Mouse (Mus musculus) kidney, embryonic 15.5 days (tissue): ENCODE results near the gene Slc29a2. TPM values are rescaled to one million over a fixed set of nuclear protein-coding genes. Genes with fewer than 3 reads are reported as not detected.

Source experiments
- ATAC-seq: fragments of 200-750 bp; cut with Nextera tagmentation; replicated peaks from 2 replicates; pipeline ENCODE4 v1.8.0; 2017; ENCODE audit warnings: moderate TSS enrichment; ENCODE audit not compliant: low FRiP score
- H3K27ac ChIP-seq: fragments of 300-500 bp; sonication (generic); 2 replicates; pipeline ENCODE4 v1.5.1; 2015; ENCODE audit warnings: mild to moderate bottlenecking, inconsistent platforms
- H3K27me3 ChIP-seq: fragments of 300-500 bp; sonication (generic); 2 replicates; pipeline ENCODE4 v1.6.1; 2015; ENCODE audit warnings: inconsistent platforms
- H3K36me3 ChIP-seq: fragments of 300-500 bp; sonication (generic); 2 replicates; pipeline ENCODE4 v1.6.1; 2015; ENCODE audit warnings: inconsistent platforms
- H3K4me1 ChIP-seq: fragments of 300-500 bp; sonication (generic); 2 replicates; pipeline ENCODE4 v1.6.1; 2015; ENCODE audit warnings: inconsistent platforms
- H3K4me2 ChIP-seq: fragments of 300-500 bp; sonication (generic); 2 replicates; pipeline ENCODE4 v1.6.1; 2015; ENCODE audit warnings: moderate library complexity, mild to moderate bottlenecking, inconsistent platforms
- H3K4me3 ChIP-seq: fragments of 300-500 bp; sonication (generic); replicated peaks from 2 replicates; pipeline ENCODE4 v1.5.1; 2015; ENCODE audit warnings: mild to moderate bottlenecking, inconsistent platforms
- H3K9ac ChIP-seq: fragments of 300-500 bp; sonication (generic); 2 replicates; pipeline ENCODE4 v1.6.1; 2015; ENCODE audit warnings: mild to moderate bottlenecking, inconsistent platforms
- H3K9me3 ChIP-seq: fragments of 300-500 bp; sonication (generic); replicated peaks from 2 replicates; pipeline ENCODE4 v1.6.1; 2016; ENCODE audit warnings: inconsistent platforms
- WGBS: fragments of 180-500 bp; shearing (Covaris S2); methylation state at CpG from one replicate; pipeline ENCODE4 v1.1.7; 2015; ENCODE audit warnings: mixed read lengths; 5-methylcytosine and 5-hydroxymethylcytosine counted together
- polyA plus RNA-seq: library from polyadenylated mRNA; unstranded; fragments of >200 nt; fragmentation: Nextera tagmentation; extraction: Ambion mirVana; gene quantifications from 2 replicates; pipeline ENCODE4 v1.2.1, GENCODE M21; 2015

The Slc29a2 gene
- polyA plus RNA-seq, result 6.0 and 7.0 TPM in 2 replicates

DNA sequence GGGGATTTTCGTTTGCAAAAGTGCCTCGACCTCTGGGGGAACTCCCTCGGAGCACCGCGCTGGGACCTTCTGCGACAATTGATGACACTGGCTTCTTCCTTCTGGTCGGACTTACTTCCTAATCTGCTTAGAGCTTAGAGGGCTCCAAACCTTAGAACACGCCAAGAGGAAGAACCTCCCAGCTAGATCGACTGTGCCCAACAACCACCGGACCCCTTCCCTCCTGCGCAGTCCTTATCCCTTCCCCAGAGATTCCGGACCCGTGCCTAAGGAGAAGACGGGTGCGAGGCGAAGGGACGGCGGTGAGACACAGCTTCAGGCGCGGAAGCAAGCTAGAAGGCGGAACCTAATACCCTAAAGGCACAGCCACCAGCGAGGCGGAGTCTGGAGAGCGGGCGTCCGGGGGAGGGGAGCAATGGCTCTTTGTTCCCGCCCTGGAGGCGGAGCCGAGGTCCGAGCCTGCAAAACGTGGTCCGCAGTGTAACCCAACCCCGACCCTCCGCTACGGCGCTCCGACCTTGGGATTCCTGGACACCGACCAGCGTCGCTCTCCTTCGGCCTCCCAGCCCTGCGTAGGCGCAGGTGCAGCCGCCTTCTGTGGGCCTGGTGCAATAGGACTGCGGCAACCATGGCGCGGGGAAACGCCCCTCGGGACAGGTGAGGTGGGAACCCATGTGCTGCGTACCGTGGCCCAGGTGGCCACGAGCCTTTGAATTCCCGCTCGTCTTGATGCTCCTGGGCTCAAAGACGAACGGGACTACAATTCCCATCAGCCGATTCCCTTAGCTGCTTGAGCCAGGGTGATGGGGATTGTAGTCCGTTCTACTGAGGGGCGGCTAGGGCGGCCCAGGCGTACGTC, at the start of gene Slc29a2:
Gene Slc29a2, plus strand, starts transcription at position 240 of the 859 bp plus-strand sequence.
- Histone ChIP-seq H3K4me3 (peak within 1 kb of the TSS; percentile 61), H3K36me3 (peaks cover 18% of the 10 kb centered on the region), H3K4me2 (peak within 1 kb of the TSS; percentile 81), H3K27me3 (no peaks in the 10 kb centered on the region), H3K4me1 (peaks cover 15% of the 10 kb centered on the region), H3K9ac (peak within 1 kb of the TSS; percentile 54), H3K27ac (peak within 1 kb of the TSS; percentile 90), H3K9me3 (no peaks in the 10 kb centered on the region)
- peak; percentile 95 for ATAC-seq
- WGBS, result under 1% methylated on average over 62 of the region's 62 CpGs

DNA sequence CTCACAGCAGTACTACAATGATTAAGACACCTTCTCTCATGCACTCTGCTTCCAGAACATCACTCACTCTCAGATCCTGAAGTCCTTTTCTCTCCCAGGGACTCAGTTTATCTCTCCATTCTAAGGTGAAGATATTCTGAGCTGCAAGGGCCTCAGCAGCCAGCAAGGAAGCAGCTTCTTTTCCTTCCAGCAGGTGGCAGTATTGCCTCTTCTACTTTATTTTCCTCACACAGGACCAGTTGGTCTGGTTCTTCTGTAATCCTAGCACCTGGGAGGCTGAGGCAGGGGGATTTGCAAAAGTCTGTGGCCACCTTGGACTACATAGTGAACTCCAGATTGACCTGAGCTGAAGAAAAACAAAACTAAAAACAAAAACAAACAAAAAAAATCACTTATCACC, 41.9 kb upstream of the Slc29a2 start:
- no peaks in the 10 kb centered on the region for H3K4me1 ChIP-seq
- H3K27ac ChIP-seq, result no peak overlapping the region
- ATAC-seq, result no peak
- no peaks in the 10 kb centered on the region for H3K36me3 ChIP-seq
- no peaks in the 10 kb centered on the region for H3K9me3 ChIP-seq
- no peak overlapping the region for H3K4me3 ChIP-seq
- no peak overlapping the region for H3K4me2 ChIP-seq
- peaks cover 39% of the 10 kb centered on the region for H3K27me3 ChIP-seq
- H3K9ac ChIP-seq, result no peak overlapping the region

DNA sequence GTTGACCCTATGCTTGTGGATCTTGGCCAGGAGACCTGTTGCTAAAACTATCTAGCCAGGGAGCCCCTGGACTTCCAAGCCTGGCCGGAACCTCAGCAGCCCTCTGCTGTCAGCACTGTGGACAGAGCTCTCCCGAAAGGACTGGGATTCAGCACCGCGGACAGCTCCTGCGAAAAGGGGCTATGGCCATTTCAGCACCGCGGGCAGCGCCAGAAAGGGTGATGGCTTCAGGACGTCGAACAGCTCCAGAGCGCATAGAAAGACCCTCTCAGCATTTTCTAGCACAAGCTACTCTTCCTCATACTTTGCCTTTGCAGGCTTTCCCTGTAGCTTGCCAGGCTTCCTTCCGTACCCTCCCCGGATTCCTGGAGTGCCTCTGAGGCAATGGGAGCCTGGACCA, 34.6 kb upstream of the Slc29a2 start:
- WGBS, result 4% methylated on average over 13 of the region's 13 CpGs
- H3K4me2 ChIP-seq, result no peak overlapping the region
- H3K27me3 ChIP-seq, result peaks cover 74% of the 10 kb centered on the region
- no peak overlapping the region for H3K27ac ChIP-seq
- 0 out of 2 replicates have a peak, but pooled peaks have one; percentile 56 for ATAC-seq
- H3K9me3 ChIP-seq, result no peaks in the 10 kb centered on the region
- peaks cover 3% of the 10 kb centered on the region for H3K4me1 ChIP-seq
- no peak overlapping the region for H3K9ac ChIP-seq
- no peak overlapping the region for H3K4me3 ChIP-seq
- H3K36me3 ChIP-seq, result no peaks in the 10 kb centered on the region

DNA sequence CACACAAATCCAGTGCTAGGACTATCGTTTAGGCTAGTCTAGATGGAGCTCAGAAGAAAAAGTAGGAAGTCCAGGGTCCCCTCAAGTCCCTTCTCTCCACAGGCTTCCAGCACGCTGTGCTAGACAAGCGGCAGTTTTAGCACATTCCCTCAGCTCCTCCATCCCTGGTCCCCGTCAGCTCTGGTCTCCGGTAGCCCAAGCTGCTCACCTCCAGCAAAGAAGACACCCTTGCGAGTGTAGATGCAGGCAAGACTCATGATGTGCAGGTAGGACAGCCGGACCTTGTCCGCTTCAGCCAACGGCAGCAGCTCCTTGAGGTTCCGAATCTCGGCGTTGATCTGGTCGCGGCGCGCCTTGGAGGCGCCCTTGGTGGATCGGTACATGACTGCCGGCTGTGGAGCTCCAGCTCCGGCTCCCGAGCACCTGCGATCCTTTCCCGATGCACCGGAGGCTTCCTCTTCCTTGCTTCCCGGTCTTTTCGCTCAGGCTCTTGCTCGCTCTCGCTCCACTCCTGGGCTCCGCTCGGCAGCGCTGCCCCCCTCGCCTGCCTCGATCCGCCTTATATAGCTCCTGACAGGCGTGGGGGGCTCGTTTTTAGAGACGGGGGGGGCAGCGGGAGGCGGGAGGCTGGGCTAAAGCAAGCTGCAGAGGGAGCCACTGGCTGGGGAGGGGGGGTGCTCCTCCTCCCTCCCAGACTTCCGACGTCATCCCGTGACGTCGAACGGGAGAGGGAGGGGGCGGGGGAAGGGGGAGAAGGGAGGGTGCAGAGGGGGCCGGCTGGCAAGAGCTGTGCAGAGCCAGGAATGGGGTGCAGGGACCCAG, 34.0 kb upstream of the Slc29a2 start:
- no peaks in the 10 kb centered on the region for H3K9me3 ChIP-seq
- peaks cover 74% of the 10 kb centered on the region for H3K27me3 ChIP-seq
- peaks cover 3% of the 10 kb centered on the region for H3K4me1 ChIP-seq
- no peaks in the 10 kb centered on the region for H3K36me3 ChIP-seq
- no peak overlapping the region for H3K4me3 ChIP-seq
- H3K27ac ChIP-seq, result no peak overlapping the region
- 18% methylated on average over 47 of the region's 47 CpGs for WGBS
- H3K4me2 ChIP-seq, result no peak overlapping the region
- H3K9ac ChIP-seq, result no peak overlapping the region
- no peak for ATAC-seq

DNA sequence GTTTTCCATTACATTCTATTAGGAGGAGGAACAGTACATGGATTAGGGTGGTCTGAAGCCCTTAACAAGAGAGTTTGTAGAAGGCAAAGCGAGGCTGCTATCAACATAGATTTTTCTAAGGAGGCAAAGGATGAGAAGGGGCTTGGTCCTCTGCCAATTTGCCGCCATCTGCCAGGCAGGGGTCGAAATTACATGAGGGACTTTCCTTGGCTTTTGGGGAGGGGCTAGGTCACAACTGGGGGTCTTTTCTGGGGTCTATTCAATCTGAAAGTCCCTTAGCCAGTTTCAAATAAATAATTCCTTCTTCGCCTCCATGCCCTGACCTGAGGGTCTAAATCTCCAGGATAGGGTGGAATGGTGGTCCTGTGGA, 33.4 kb upstream of the Slc29a2 start, which contains the start of gene Npas4:
Gene Npas4, minus strand, starts transcription at position 61 of the 370 bp plus-strand sequence.
- Histone ChIP-seq H3K27me3 (peaks cover 73% of the 10 kb centered on the region), H3K9me3 (no peaks in the 10 kb centered on the region), H3K4me3 (no peak within 1 kb of the TSS), H3K4me1 (peaks cover 3% of the 10 kb centered on the region), H3K9ac (no peak within 1 kb of the TSS), H3K27ac (no peak within 1 kb of the TSS), H3K4me2 (no peak within 1 kb of the TSS; the same call in 1 of the 2 replicates), H3K36me3 (no peaks in the 10 kb centered on the region)
- 16% methylated on average over 4 of the region's 4 CpGs for WGBS
- no peak for ATAC-seq

DNA sequence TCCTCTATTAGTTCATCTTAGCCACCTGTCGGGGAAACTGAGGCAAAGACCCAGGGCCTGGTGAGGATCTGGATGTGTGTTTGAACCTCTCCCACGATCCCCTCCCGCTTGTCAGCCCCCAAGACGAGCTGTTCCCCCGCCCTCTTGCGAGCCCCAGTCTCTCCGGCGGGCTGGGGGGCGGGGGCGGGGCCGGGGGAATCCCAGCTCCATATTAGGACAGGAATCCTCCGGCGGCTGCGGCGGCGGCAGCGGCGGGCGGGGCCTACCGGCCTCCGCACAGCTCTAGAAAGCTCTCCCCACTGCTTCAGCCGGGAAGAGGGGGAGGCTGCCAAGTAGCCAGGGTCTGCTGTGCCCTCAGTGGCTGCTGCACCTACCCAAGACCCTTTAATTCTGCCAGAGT, 32.9 kb upstream of the Slc29a2 start:
- Histone ChIP-seq H3K4me2 (no peak overlapping the region; the same call in 1 of the 2 replicates), H3K36me3 (no peaks in the 10 kb centered on the region), H3K9me3 (no peaks in the 10 kb centered on the region), H3K27ac (no peak overlapping the region), H3K9ac (no peak overlapping the region), H3K4me1 (peaks cover 3% of the 10 kb centered on the region), H3K27me3 (peaks cover 74% of the 10 kb centered on the region), H3K4me3 (no peak overlapping the region)
- WGBS, result under 1% methylated on average over 22 of the region's 22 CpGs
- ATAC-seq, result no peak

DNA sequence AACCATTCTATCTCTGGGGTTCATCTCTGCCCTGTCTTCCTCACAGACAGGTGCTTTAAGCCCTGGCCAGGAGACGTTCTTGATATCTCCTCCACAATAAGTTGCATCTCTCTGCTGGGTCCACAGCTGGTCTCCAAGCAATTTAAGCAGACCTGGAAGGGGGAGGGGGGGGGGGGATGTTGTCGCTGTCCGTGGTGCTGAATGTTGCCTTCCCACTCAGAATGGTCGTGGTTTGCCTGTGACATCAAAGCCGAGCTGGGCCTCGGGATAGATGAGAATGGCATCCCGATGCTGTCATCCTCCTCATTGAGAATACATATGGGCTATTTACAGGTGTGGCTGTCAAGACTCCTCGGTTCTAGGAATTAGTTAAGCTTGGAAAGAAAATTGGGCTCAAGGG, 31.3 kb upstream of the Slc29a2 start:
- peaks cover 3% of the 10 kb centered on the region for H3K4me1 ChIP-seq
- no peaks in the 10 kb centered on the region for H3K9me3 ChIP-seq
- no peak overlapping the region for H3K9ac ChIP-seq
- no peaks in the 10 kb centered on the region for H3K36me3 ChIP-seq
- no peak overlapping the region for H3K27ac ChIP-seq
- no peak overlapping the region for H3K4me3 ChIP-seq
- 14% methylated on average over 8 of the region's 8 CpGs for WGBS
- H3K4me2 ChIP-seq, result no peak overlapping the region
- H3K27me3 ChIP-seq, result peaks cover 78% of the 10 kb centered on the region
- no peak for ATAC-seq

DNA sequence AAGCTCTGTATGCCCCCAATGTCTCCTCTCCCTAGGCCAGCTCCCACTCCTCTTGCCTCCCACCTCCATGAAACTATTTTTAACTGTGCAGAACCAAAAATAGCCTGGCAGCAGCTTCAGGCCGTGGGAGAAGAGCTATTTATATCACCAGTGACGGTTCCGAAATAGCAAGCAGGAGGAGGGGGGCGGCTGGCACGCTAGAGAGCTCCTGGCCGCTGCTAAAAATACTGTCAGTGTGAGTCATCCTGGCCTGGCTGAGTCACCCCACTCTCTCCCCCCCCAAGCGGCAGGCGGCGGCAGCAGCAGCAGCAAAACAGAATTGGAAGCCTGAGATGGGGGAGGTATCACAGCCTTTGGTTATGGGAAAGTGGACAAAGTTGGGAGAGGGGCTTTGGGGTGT, 30.8 kb upstream of the Slc29a2 start:
- peaks cover 78% of the 10 kb centered on the region for H3K27me3 ChIP-seq
- 5% methylated on average over 9 of the region's 9 CpGs for WGBS
- no peak for ATAC-seq

DNA sequence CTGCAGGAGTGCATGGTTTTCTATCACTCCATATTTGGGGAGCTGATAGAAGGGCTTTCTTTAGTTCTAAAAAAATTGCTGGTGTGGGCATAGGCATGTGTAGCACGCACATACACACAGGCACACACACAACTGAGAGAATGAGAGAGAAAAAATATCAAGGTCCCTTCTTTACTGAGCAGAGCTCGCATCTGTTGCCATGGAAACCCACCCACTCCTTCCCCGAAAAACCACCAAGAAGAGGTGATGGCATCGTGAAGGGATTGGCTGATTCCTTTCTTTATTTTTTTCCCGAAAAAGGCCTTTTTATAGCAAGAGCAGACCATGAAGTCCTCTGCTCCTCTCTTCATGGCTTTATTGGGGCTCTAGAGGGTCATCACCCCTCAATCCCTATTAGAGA, 29.6 kb upstream of the Slc29a2 start:
- H3K36me3 ChIP-seq, result no peaks in the 10 kb centered on the region
- H3K4me3 ChIP-seq, result no peak overlapping the region
- no peak for ATAC-seq
- no peak overlapping the region for H3K4me2 ChIP-seq
- peaks cover 3% of the 10 kb centered on the region for H3K4me1 ChIP-seq
- no peak overlapping the region for H3K9ac ChIP-seq
- no peaks in the 10 kb centered on the region for H3K9me3 ChIP-seq
- H3K27ac ChIP-seq, result no peak overlapping the region
- peaks cover 87% of the 10 kb centered on the region for H3K27me3 ChIP-seq
- WGBS, result 63% methylated on average over 5 of the region's 5 CpGs

More for the DNA sequence above, 30.8 kb upstream of the Slc29a2 start:
- Histone ChIP-seq H3K27ac (no peak overlapping the region), H3K36me3 (no peaks in the 10 kb centered on the region), H3K4me2 (no peak overlapping the region), H3K4me1 (peaks cover 3% of the 10 kb centered on the region), H3K9me3 (no peaks in the 10 kb centered on the region), H3K9ac (no peak overlapping the region), H3K4me3 (no peak overlapping the region)

DNA sequence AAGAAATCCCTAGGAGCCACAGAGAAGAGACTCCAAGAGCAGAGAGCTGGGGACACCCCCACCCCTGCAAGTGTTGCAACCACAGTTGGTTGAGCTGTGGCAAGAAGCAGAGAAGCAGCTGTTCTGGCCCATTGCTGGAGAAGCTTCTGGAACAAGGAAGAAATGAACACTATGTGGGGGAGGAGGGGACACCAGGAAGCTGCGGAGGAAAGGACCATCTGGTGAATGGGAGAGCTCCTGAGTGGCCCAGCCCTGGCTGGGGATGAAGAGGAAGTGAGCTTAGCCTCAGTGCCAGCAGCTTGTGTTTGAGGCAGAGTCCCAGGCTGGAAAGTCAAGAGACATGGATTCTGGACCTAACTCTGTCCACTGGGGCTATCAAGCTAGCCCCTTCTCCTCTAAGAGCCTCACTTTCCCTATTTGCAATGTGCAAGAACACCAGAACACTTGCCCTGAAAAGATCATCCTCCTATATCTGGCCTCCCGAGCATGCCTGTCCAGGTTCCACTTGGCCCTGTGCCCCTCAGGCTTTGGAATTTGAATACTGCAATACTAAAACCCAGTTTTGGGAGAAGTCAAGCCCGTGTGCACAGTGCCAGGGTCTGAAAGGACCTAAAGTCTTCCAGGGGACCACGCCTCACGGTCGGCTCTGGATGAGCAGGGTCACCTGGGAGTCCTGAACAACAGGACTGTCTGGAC, 24.1 kb upstream of the Slc29a2 start:
- Histone ChIP-seq H3K36me3 (no peaks in the 10 kb centered on the region), H3K9me3 (no peaks in the 10 kb centered on the region), H3K9ac (no peak overlapping the region), H3K27ac (no peak overlapping the region), H3K4me1 (peaks cover 9% of the 10 kb centered on the region), H3K27me3 (peaks cover 50% of the 10 kb centered on the region), H3K4me3 (no peak overlapping the region), H3K4me2 (no peak overlapping the region)
- WGBS, result 72% methylated on average over 6 of the region's 6 CpGs
- ATAC-seq, result no peak

DNA sequence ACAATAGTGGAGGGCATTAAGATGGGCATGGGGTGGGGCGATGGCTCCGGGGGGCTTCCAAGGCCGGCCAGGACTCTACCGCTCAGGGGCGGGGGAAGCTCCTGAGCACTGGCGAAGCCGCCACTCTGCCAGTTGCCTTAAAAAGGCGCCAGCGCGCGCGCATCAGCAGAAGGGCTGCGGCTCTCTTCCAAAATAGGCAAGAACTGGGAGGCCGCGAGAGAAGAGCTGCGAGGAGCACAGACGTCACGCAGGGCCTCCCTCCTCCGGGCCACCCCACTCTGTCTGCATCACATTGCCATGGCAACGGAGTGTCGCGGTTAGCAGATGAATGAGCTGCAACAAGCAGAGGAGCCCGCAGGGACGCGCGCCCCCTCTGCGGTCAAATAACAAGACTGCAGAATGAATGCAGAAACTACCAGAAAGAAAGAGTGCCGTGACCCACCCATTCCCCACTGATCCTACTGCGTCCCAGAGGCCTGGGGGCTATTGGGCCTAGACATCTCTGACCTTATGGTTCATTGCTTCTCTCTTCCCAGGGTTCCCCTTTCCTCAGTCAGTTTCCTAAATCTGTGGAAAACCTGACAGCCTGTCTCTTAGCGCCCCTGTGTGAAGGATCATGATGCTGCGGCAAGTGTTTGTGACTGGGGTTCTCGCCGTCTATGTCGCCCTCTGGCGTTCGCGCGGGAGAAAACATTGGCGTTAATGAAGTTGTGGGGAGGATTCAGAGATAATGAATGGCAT, 21.8 kb upstream of the Slc29a2 start:
- Histone ChIP-seq H3K9ac (no peak overlapping the region), H3K4me2 (peak overlapping the region; percentile 56), H3K27me3 (peaks cover 32% of the 10 kb centered on the region), H3K36me3 (no peaks in the 10 kb centered on the region), H3K4me3 (peak overlapping the region; percentile 31), H3K27ac (no peak overlapping the region), H3K4me1 (peaks cover 9% of the 10 kb centered on the region), H3K9me3 (no peaks in the 10 kb centered on the region)
- under 1% methylated on average over 39 of the region's 39 CpGs for WGBS
- ATAC-seq, result peak; percentile 82
